Mouse (Mus musculus) midbrain, postnatal 0 days (tissue): ENCODE data around the gene Dgkd. TPM values are rescaled to one million over a fixed set of nuclear protein-coding genes. Genes with fewer than 3 reads are reported as not detected.

Source experiments
- ATAC-seq: fragments of 200-750 bp; cut with Nextera tagmentation; 2 replicates; pipeline ENCODE4 v1.8.0; 2017; ENCODE audit warnings: moderate number of reproducible peaks, mild to moderate bottlenecking, moderate TSS enrichment, moderate library complexity; ENCODE audit not compliant: low FRiP score
- DNase-seq: peaks from one replicate; pipeline ENCODE4 v3.0.0-alpha.2; 2015; ENCODE audit warnings: low spot score
- H3K27ac ChIP-seq: fragments of 300-500 bp; sonication (generic); 2 replicates; pipeline ENCODE4 v1.5.1; 2014; ENCODE audit warnings: low read depth, mild to moderate bottlenecking, low read length, mixed read lengths
- H3K27me3 ChIP-seq: fragments of 300-500 bp; sonication (generic); 2 replicates; pipeline ENCODE4 v1.6.1; 2014; ENCODE audit warnings: low read length, control low read depth, mixed read lengths; ENCODE audit not compliant: insufficient read depth
- H3K36me3 ChIP-seq: fragments of 300-500 bp; sonication (generic); 2 replicates; pipeline ENCODE4 v1.6.1; 2014; ENCODE audit warnings: low read length, control low read depth, mixed read lengths; ENCODE audit not compliant: insufficient read depth
- H3K4me1 ChIP-seq: fragments of 300-500 bp; sonication (generic); 2 replicates; pipeline ENCODE4 v1.6.1; 2014; ENCODE audit warnings: mild to moderate bottlenecking, control low read depth, antibody characterized with exemption, low read length, mixed read lengths; ENCODE audit not compliant: insufficient read depth
- H3K4me2 ChIP-seq: fragments of 300-500 bp; sonication (generic); 2 replicates; pipeline ENCODE4 v1.6.1; 2014; ENCODE audit warnings: low read depth, mild to moderate bottlenecking, low read length, mixed read lengths; ENCODE audit not compliant: poor library complexity, severe bottlenecking
- H3K4me3 ChIP-seq: fragments of 300-500 bp; sonication (generic); 2 replicates; pipeline ENCODE4 v1.5.1; 2014; ENCODE audit warnings: low read depth, mild to moderate bottlenecking, low read length, moderate library complexity
- H3K9ac ChIP-seq: fragments of 300-500 bp; sonication (generic); replicated peaks from 2 replicates; pipeline ENCODE4 v1.6.1; 2014; ENCODE audit warnings: mild to moderate bottlenecking, low read length, moderate library complexity, mixed read lengths; ENCODE audit not compliant: poor library complexity, severe bottlenecking
- H3K9me3 ChIP-seq: fragments of 300-500 bp; sonication (generic); 2 replicates; pipeline ENCODE4 v1.6.1; 2016; ENCODE audit warnings: low read length, control low read depth
- CTCF ChIP-seq: IDR thresholded peaks from 2 replicates; pipeline ENCODE4 v1.5.1; 2016; ENCODE audit warnings: antibody characterized with exemption, mild to moderate bottlenecking
- WGBS: fragments of 180-500 bp; shearing (Covaris S2); extraction: QIAGEN DNeasy Blood & Tissue Kit; methylation state at CpG from one replicate; pipeline ENCODE4 v1.1.7; 2014; 5-methylcytosine and 5-hydroxymethylcytosine counted together
- polyA plus RNA-seq: library from polyadenylated mRNA; unstranded; fragments of >200 nt; fragmentation: Nextera tagmentation; extraction: Ambion mirVana; gene quantifications from 2 replicates; pipeline ENCODE4 v1.2.1, GENCODE M21; 2015
- total RNA-seq: library from RNA; depleted of rRNA; stranded (reverse); fragments of >200 nt; gene quantifications from 2 replicates; pipeline ENCODE4 v1.2.3, GENCODE M21; 2014

Dgkd gene
- total and polyA plus RNA-seq, 2 experiments from 2014 or later, result 36.6 to 77.5 TPM

- H3K4me1 ChIP-seq, result peaks cover 10% of the 10 kb centered on the region
- ATAC-seq (no peak), DNase-seq (no peak)
- no peak overlapping the region for H3K4me2 ChIP-seq
- TF ChIP-seq CTCF, result no peak
- no peaks in the 10 kb centered on the region for H3K36me3 ChIP-seq
- no peak overlapping the region for H3K27ac ChIP-seq
- no peak overlapping the region for H3K4me3 ChIP-seq
- no peaks in the 10 kb centered on the region for H3K9me3 ChIP-seq
- 97% methylated on average over 1 of the region's 1 CpGs for WGBS
- no peak overlapping the region for H3K9ac ChIP-seq
- H3K27me3 ChIP-seq, result no peaks in the 10 kb centered on the region
Measured at GRCm38 (mm10) chr1:87858031-87858430, 4.9 kb downstream of the Dgkd start.

- Histone ChIP-seq H3K4me2 (no peak overlapping the region), H3K27ac (no peak overlapping the region), H3K9ac (no peak overlapping the region), H3K27me3 (no peaks in the 10 kb centered on the region), H3K4me3 (no peak overlapping the region), H3K36me3 (no peaks in the 10 kb centered on the region), H3K9me3 (no peaks in the 10 kb centered on the region), H3K4me1 (peaks cover 10% of the 10 kb centered on the region)
- TF ChIP-seq CTCF, result no peak
- 91% methylated on average over 2 of the region's 2 CpGs for WGBS
- DNase-seq (no peak), ATAC-seq (no peak)
Measured at GRCm38 (mm10) chr1:87858529-87858928, 5.4 kb downstream of the Dgkd start.

DNA sequence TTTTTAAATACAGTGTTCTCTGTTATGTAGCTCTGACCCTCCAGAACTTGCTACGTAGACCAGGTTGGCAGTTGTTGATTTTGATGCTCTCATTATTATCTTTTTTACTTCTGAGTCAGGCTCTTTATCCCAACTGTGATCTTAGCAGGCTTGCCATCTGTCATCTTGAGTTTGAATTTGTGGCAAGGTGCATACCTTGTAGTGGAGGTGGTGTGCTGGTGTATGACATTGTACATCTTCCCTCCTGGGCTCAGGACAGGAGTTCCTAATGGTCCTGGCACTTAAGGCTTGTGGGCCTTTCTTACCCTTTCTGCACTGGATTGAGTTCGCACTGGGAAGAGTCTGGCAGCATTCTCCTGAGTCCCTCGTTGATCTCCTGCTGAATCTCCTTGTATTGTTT lies 10.5 kb downstream of the Dgkd start:
- Histone ChIP-seq H3K4me2 (no peak overlapping the region), H3K27me3 (no peaks in the 10 kb centered on the region), H3K9ac (no peak overlapping the region), H3K4me1 (no peaks in the 10 kb centered on the region), H3K4me3 (no peak overlapping the region), H3K27ac (no peak overlapping the region), H3K36me3 (no peaks in the 10 kb centered on the region), H3K9me3 (no peaks in the 10 kb centered on the region)
- WGBS, result 68% methylated on average over 3 of the region's 3 CpGs
- DNase-seq (no peak), ATAC-seq (no peak)
- TF ChIP-seq CTCF, result no peak

GRCm38 (mm10) chr1:87864889-87865288 lies 11.8 kb downstream of the Dgkd start:
- H3K27ac ChIP-seq, result no peak overlapping the region
- no peaks in the 10 kb centered on the region for H3K36me3 ChIP-seq
- DNase-seq (no peak), ATAC-seq (no peak)
- no peaks in the 10 kb centered on the region for H3K9me3 ChIP-seq
- no peaks in the 10 kb centered on the region for H3K27me3 ChIP-seq
- TF ChIP-seq CTCF, result no peak
- H3K4me1 ChIP-seq, result no peaks in the 10 kb centered on the region
- H3K4me3 ChIP-seq, result no peak overlapping the region
- H3K4me2 ChIP-seq, result no peak overlapping the region
- H3K9ac ChIP-seq, result no peak overlapping the region

DNA sequence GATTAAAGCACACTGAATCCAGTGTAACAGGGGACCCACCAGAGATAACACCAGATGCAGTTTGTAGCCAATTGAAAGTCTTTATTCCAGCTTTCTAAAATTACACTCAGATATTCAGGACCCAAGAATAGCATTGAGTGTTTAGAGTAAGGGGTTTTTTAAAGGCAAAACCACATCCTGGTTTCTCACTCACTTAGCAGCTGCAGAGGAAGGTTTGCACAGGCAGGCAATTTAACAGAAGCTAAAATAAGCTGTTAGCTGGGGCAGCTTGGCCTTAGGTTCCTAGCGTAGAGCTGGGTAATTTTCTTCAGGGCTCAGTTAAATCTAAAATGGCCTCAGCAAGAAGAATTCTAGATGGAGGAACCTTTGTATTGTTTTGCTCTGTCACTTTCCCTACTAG lies 13.6 kb downstream of the Dgkd start:
- no peak for TF ChIP-seq CTCF
- DNase-seq (no peak), ATAC-seq (no peak)
- WGBS, result 97% methylated on average over 1 of the region's 1 CpGs
- Histone ChIP-seq H3K9me3 (no peaks in the 10 kb centered on the region), H3K4me2 (no peak overlapping the region), H3K27ac (no peak overlapping the region), H3K36me3 (no peaks in the 10 kb centered on the region), H3K27me3 (no peaks in the 10 kb centered on the region), H3K4me3 (no peak overlapping the region), H3K4me1 (no peaks in the 10 kb centered on the region), H3K9ac (no peak overlapping the region)

DNA sequence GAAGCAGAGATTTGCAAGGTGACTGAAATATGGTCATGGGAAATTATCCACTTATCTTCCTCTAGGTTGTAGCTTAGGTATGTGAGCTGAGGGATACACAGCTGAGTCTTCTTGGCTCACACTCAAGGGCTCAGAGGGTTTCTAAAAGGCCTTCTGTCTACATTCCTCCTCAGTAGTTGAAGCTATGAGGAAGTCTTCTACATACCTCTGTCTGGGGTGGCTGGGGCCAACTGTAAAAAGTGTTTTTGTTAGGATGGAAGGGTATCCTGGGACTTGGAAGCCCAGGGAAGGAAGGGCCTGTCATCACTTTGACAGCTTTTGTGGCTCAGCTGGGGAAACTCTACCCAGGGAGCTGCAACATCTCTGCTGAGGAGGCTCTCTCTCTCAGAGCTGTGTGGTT lies 18.5 kb downstream of the Dgkd start:
- Histone ChIP-seq H3K4me2 (no peak overlapping the region), H3K9me3 (no peaks in the 10 kb centered on the region), H3K27ac (no peak overlapping the region), H3K27me3 (no peaks in the 10 kb centered on the region), H3K4me1 (peaks cover 6% of the 10 kb centered on the region; the same call in 1 of the 2 replicates), H3K36me3 (no peaks in the 10 kb centered on the region), H3K9ac (no peak overlapping the region), H3K4me3 (no peak overlapping the region)
- TF ChIP-seq CTCF, result no peak
- DNase-seq (no peak), ATAC-seq (no peak)

GRCm38 (mm10) chr1:87873081-87873480 lies 20.0 kb downstream of the Dgkd start:
- Histone ChIP-seq H3K4me2 (no peak overlapping the region), H3K9ac (no peak overlapping the region), H3K4me1 (peaks cover 6% of the 10 kb centered on the region; the same call in 1 of the 2 replicates), H3K27me3 (no peaks in the 10 kb centered on the region), H3K9me3 (no peaks in the 10 kb centered on the region), H3K27ac (no peak overlapping the region), H3K36me3 (no peaks in the 10 kb centered on the region), H3K4me3 (no peak overlapping the region)
- DNase-seq (no peak), ATAC-seq (no peak)
- TF ChIP-seq CTCF, result no peak
